Mouse (Mus musculus): ENCODE measurements around the gene Rrp12.

GRCm38 (mm10) chr19:41842196-41842595 lies 53.8 kb downstream of the Rrp12 start:
- no peak for TF ChIP-seq CTCF (IDR thresholded peaks at IDR 0.05; ENCODE audit: low read depth)
- TF ChIP-seq EP300 (optimal IDR thresholded peaks at IDR 0.05) = no peak

Measured in stomach, postnatal 0 days (tissue).